Mouse (Mus musculus) forebrain, embryonic 12.5 days (tissue): Measurements from ENCODE around the gene Srgap3. TPM values are rescaled to one million over a fixed set of nuclear protein-coding genes. Genes with fewer than 3 reads are reported as not detected.

Experiments
- ATAC-seq: fragments of 200-750 bp; cut with Nextera tagmentation; 2 replicates; pipeline ENCODE4 v1.8.0; 2017; ENCODE audit warnings: moderate TSS enrichment; ENCODE audit not compliant: low FRiP score
- H3K27ac ChIP-seq: fragments of 300-500 bp; sonication (generic); 2 replicates; pipeline ENCODE4 v1.5.1; 2016; ENCODE audit warnings: mild to moderate bottlenecking
- H3K27me3 ChIP-seq: fragments of 300-500 bp; sonication (generic); 2 replicates; pipeline ENCODE4 v1.6.1; 2016; ENCODE audit warnings: mild to moderate bottlenecking
- H3K36me3 ChIP-seq: fragments of 300-500 bp; sonication (generic); replicated peaks from 2 replicates; pipeline ENCODE4 v1.6.1; 2016; ENCODE audit warnings: mild to moderate bottlenecking
- H3K4me1 ChIP-seq: fragments of 300-500 bp; sonication (generic); 2 replicates; pipeline ENCODE4 v1.6.1; 2016
- H3K4me2 ChIP-seq: fragments of 300-500 bp; sonication (generic); 2 replicates; pipeline ENCODE4 v1.6.1; 2016; ENCODE audit warnings: mild to moderate bottlenecking, moderate library complexity
- H3K4me3 ChIP-seq: fragments of 300-500 bp; sonication (generic); replicated peaks from 2 replicates; pipeline ENCODE4 v1.5.1; 2016; ENCODE audit warnings: mild to moderate bottlenecking
- H3K9ac ChIP-seq: fragments of 300-500 bp; sonication (generic); 2 replicates; pipeline ENCODE4 v1.6.1; 2016; ENCODE audit warnings: mild to moderate bottlenecking
- H3K9me3 ChIP-seq: fragments of 300-500 bp; sonication (generic); 2 replicates; pipeline ENCODE4 v1.6.1; 2016
- WGBS: fragments of 180-500 bp; shearing (Covaris S2); methylation state at CpG from one replicate; pipeline ENCODE4 v1.1.7; 2016; 5-methylcytosine and 5-hydroxymethylcytosine counted together
- polyA plus RNA-seq: library from polyadenylated mRNA; unstranded; fragments of >200 nt; fragmentation: Nextera tagmentation; extraction: Ambion mirVana; gene quantifications from 2 replicates; pipeline ENCODE4 v1.2.1, GENCODE M21; 2016

The Srgap3 gene
- polyA plus RNA-seq, 1 experiment from 2014 or later = 39.9 TPM

GRCm38 (mm10) chr6:112972127-112972526 lies 25.1 kb upstream of the Srgap3 start:
- no peak overlapping the region for H3K9ac ChIP-seq
- ATAC-seq = peak; percentile 2; the same call in 1 of the 2 replicates
- no peaks in the 10 kb centered on the region for H3K27me3 ChIP-seq
- WGBS = 35% methylated on average over 10 of the region's 10 CpGs
- H3K27ac ChIP-seq = peak overlapping the region; percentile 91
- no peak overlapping the region for H3K4me3 ChIP-seq
- H3K9me3 ChIP-seq = no peaks in the 10 kb centered on the region
- H3K4me2 ChIP-seq = peak overlapping the region; percentile 37
- peaks cover 58% of the 10 kb centered on the region for H3K4me1 ChIP-seq
- no peaks in the 10 kb centered on the region for H3K36me3 ChIP-seq

GRCm38 (mm10) chr6:112971116-112971768 lies 24.2 kb upstream of the Srgap3 start:
- Histone ChIP-seq H3K27me3 (no peaks in the 10 kb centered on the region), H3K36me3 (no peaks in the 10 kb centered on the region), H3K4me1 (peaks cover 51% of the 10 kb centered on the region), H3K4me3 (no peak overlapping the region), H3K9me3 (no peaks in the 10 kb centered on the region), H3K27ac (peak overlapping the region; percentile 91), H3K9ac (no peak overlapping the region), H3K4me2 (peak overlapping the region; percentile 37)
- WGBS = 25% methylated on average over 6 of the region's 6 CpGs
- ATAC-seq = 0 out of 2 replicates have a peak, but pooled peaks have one; percentile 0

- Histone ChIP-seq H3K27ac (no peak overlapping the region), H3K4me3 (no peak overlapping the region), H3K9me3 (no peaks in the 10 kb centered on the region), H3K4me1 (peaks cover 27% of the 10 kb centered on the region), H3K9ac (no peak overlapping the region), H3K4me2 (no peak overlapping the region), H3K36me3 (no peaks in the 10 kb centered on the region), H3K27me3 (no peaks in the 10 kb centered on the region)
- WGBS = 94% methylated on average over 6 of the region's 6 CpGs
- no peak for ATAC-seq
Measured at GRCm38 (mm10) chr6:112967359-112967758, 20.3 kb upstream of the Srgap3 start.

GRCm38 (mm10) chr6:112958360-112958759 lies 11.3 kb upstream of the Srgap3 start:
- H3K4me3 ChIP-seq = no peak overlapping the region
- no peak for ATAC-seq
- H3K9me3 ChIP-seq = no peaks in the 10 kb centered on the region
- H3K27ac ChIP-seq = no peak overlapping the region
- no peaks in the 10 kb centered on the region for H3K36me3 ChIP-seq
- WGBS = 66% methylated on average over 6 of the region's 6 CpGs
- peaks cover 15% of the 10 kb centered on the region for H3K4me1 ChIP-seq
- H3K27me3 ChIP-seq = 0 out of 2 replicates have a peak, but pooled peaks cover 4% of the 10 kb centered on the region
- H3K4me2 ChIP-seq = no peak overlapping the region
- no peak overlapping the region for H3K9ac ChIP-seq

- peak; percentile 60; the same call in 1 of the 2 replicates for ATAC-seq
Measured at GRCm38 (mm10) chr6:112957583-112958280, 10.7 kb upstream of the Srgap3 start.

DNA sequence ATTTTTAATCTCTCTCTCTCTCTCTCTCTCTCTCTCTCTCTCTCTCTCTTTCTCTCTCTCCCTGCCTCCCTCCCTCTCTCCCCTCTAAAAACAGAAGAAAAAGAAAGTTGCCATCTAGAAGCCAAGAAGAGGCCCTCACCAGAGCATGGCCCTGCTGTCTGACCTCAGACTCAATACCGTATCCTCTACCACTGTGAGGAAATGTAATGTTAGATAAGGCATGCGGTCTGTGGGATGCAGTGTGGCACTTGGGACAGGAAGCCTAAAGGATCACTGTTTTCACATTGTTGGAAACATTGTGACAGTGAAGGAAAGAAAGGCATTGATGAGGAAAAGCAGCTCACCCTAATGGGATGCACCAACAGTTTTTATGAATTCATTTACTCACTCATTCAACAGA lies 8.7 kb upstream of the Srgap3 start:
- no peak for ATAC-seq
- H3K27ac ChIP-seq = no peak overlapping the region
- no peak overlapping the region for H3K4me3 ChIP-seq
- peaks cover 20% of the 10 kb centered on the region for H3K4me1 ChIP-seq
- H3K36me3 ChIP-seq = no peaks in the 10 kb centered on the region
- no peaks in the 10 kb centered on the region for H3K9me3 ChIP-seq
- no peak overlapping the region for H3K9ac ChIP-seq
- 86% methylated on average over 2 of the region's 2 CpGs for WGBS
- 0 out of 2 replicates have a peak, but pooled peaks cover 4% of the 10 kb centered on the region for H3K27me3 ChIP-seq
- no peak overlapping the region for H3K4me2 ChIP-seq

More at GRCm38 (mm10) chr6:112957583-112958280, 10.7 kb upstream of the Srgap3 start:
- H3K4me1 ChIP-seq = peaks cover 15% of the 10 kb centered on the region
- WGBS = 51% methylated on average over 11 of the region's 11 CpGs
- no peak overlapping the region for H3K4me2 ChIP-seq
- no peaks in the 10 kb centered on the region for H3K36me3 ChIP-seq
- 0 out of 2 replicates have a peak, but pooled peaks cover 4% of the 10 kb centered on the region for H3K27me3 ChIP-seq
- peak overlapping the region; percentile 50 for H3K27ac ChIP-seq
- H3K4me3 ChIP-seq = no peak overlapping the region
- no peak overlapping the region for H3K9ac ChIP-seq
- H3K9me3 ChIP-seq = no peaks in the 10 kb centered on the region

DNA sequence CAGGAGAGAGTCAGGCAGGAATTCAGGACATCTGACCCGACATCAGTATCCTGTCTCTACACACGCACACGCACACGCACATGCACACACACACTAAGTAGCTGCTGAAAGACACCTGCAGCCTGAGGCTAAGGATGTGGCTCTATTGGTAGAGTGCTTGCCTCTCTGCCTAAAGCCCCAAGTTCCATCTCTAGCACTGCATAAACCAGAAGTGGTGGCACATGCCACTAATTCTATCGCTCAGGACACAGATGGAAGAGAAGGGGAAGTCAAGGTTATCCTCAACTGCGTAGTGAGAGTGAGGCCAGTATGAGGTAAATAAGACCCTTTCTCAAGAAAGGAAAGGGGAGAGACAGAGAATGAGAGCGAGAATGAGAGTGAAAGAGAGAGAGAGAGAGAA lies 6.8 kb upstream of the Srgap3 start:
- no peak for ATAC-seq
- H3K36me3 ChIP-seq = no peaks in the 10 kb centered on the region
- no peak overlapping the region for H3K4me3 ChIP-seq
- H3K9ac ChIP-seq = no peak overlapping the region
- peaks cover 36% of the 10 kb centered on the region for H3K4me1 ChIP-seq
- 90% methylated on average over 7 of the region's 7 CpGs for WGBS
- H3K27me3 ChIP-seq = 0 out of 2 replicates have a peak, but pooled peaks cover 4% of the 10 kb centered on the region
- H3K9me3 ChIP-seq = no peaks in the 10 kb centered on the region
- no peak overlapping the region for H3K4me2 ChIP-seq
- H3K27ac ChIP-seq = no peak overlapping the region

DNA sequence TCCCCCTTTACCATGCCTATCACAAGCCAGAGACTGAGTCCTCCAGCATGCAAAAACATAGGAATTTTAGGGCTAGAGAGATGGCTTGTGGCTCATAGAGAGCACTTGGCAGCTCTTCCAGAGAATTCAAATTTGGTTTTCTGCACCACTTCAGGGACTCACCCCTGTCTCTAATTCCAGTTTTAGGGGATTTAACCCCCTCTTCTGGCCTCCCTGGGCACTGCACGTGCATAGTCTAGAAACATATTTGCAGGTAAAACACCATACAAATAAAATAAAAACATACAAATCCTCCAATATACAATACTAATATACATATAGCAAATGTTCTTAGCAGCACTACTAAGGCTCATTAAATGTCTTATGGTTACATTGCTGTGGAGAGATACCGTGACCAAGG lies 4.2 kb upstream of the Srgap3 start:
- WGBS = 72% methylated on average over 2 of the region's 2 CpGs
- Histone ChIP-seq H3K36me3 (no peaks in the 10 kb centered on the region), H3K9ac (no peak overlapping the region), H3K27me3 (0 out of 2 replicates have a peak, but pooled peaks cover 4% of the 10 kb centered on the region), H3K27ac (no peak overlapping the region), H3K4me3 (no peak overlapping the region), H3K4me1 (peaks cover 39% of the 10 kb centered on the region), H3K9me3 (no peaks in the 10 kb centered on the region), H3K4me2 (no peak overlapping the region)
- ATAC-seq = no peak

DNA sequence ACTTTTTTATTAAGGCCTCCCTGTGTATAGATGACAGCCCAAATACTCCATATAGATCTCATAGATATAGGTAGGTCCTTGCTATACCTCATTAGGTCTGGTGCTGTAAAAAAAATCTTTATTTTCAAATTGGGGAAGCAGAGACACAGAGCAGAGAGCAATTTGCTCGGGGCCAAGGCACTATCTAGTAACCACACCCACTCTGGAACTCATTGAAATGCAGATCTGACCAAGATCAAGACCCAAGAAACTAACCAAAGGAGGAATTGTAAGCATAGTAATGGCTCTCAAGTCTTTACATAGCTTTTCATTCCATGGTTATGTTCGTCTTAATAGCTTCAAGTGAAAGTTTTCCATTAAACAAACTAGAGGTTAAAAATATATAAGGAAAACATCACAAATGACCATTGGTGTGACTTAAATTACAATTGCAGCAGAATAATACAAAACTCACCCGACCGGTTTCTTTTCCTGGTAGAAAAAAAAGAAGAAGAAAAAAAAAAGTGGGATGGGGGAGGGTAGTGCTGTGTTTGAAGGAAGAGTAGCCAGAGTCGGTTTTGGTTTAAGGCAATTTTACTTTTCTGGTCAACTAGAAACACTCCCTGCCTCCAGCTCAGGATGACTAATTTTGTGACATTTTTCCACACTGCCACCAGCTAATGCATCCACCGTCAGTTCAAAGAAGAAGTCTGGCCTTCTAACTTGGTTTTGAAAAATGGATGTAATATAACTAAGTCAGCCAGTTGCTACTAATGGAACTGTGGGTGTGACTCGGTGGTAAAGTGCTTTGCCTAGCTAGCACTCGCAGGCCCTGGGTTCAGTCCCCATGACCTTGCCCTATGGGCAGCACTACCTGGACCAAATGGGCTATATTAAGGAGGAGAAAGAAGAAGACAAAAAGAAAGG lies 3.4 kb upstream of the Srgap3 start:
- peaks cover 39% of the 10 kb centered on the region for H3K4me1 ChIP-seq
- H3K9ac ChIP-seq = no peak overlapping the region
- H3K4me3 ChIP-seq = no peak overlapping the region
- no peaks in the 10 kb centered on the region for H3K36me3 ChIP-seq
- no peak overlapping the region for H3K4me2 ChIP-seq
- WGBS = 49% methylated on average over 8 of the region's 8 CpGs
- H3K9me3 ChIP-seq = no peaks in the 10 kb centered on the region
- H3K27me3 ChIP-seq = 0 out of 2 replicates have a peak, but pooled peaks cover 4% of the 10 kb centered on the region
- H3K27ac ChIP-seq = no peak overlapping the region
- ATAC-seq = no peak

DNA sequence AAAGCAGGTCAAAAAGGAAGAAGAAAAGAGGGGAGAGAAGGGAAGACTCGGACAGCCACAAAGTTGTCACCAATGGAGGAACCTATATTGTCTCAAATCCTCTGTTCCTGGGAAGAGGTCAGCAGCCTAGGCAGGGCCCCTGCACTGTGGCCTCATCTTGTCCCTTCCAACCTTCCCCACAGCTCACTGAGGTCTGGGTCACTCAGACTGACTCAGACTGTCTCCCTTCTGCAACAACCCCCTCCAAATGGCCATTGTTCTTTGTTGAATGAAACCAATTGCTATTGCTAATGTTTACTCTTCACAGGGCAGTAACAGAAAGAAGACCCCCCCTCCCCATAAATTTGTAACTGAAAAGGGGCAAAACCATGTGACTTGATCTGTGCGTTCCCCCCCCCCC lies 2.2 kb upstream of the Srgap3 start:
- H3K4me3 ChIP-seq = no peak overlapping the region
- H3K4me1 ChIP-seq = peaks cover 43% of the 10 kb centered on the region
- H3K27ac ChIP-seq = 0 out of 2 replicates have a peak overlapping the region, but pooled peaks have one; percentile 5
- H3K9me3 ChIP-seq = no peaks in the 10 kb centered on the region
- 0 out of 2 replicates have a peak, but pooled peaks cover 4% of the 10 kb centered on the region for H3K27me3 ChIP-seq
- H3K4me2 ChIP-seq = no peak overlapping the region
- 19% methylated on average over 2 of the region's 2 CpGs for WGBS
- H3K9ac ChIP-seq = no peak overlapping the region; the same call in 1 of the 2 replicates
- H3K36me3 ChIP-seq = no peaks in the 10 kb centered on the region
- ATAC-seq = no peak

DNA sequence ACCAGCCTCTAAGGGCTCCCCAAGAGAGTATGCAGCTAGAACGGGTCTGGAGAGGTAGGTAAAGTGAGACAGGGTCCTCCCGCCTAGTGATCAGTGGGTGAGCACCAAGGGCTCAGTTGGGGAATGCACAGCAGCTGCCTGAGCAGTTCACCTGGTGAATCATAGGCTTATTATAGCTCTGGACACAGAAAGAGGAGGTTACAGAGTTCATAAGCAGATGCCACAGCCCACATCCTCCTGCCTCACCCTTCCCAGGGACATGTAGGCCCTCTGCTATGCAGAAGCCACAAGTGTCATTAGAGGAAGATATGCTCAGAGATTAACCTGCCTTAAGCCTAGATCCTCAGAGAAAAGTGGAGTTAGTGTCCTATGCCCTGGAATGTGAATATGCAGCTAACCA lies 1.4 kb upstream of the Srgap3 start:
- peaks cover under 1% of the 10 kb centered on the region; the same call in 1 of the 2 replicates for H3K36me3 ChIP-seq
- peaks cover 51% of the 10 kb centered on the region for H3K4me1 ChIP-seq
- no peaks in the 10 kb centered on the region for H3K27me3 ChIP-seq
- H3K4me2 ChIP-seq = no peak overlapping the region
- H3K4me3 ChIP-seq = no peak overlapping the region
- no peak overlapping the region for H3K9ac ChIP-seq
- 79% methylated on average over 2 of the region's 2 CpGs for WGBS
- no peaks in the 10 kb centered on the region for H3K9me3 ChIP-seq
- H3K27ac ChIP-seq = no peak overlapping the region
- no peak for ATAC-seq
